Mouse (Mus musculus) granulocyte monocyte progenitor cell, adult 5-6 weeks (primary cell): ENCODE results near the gene Plekhm2. TPM values are rescaled to one million over a fixed set of nuclear protein-coding genes. Genes with fewer than 3 reads are reported as not detected.

Experiments
- ATAC-seq: replicated peaks from 2 replicates; pipeline ENCODE4 v1.8.0; 2016; ENCODE audit warnings: mild to moderate bottlenecking, moderate TSS enrichment, inconsistent platforms; ENCODE audit not compliant: poor library complexity, severe bottlenecking
- total RNA-seq, 2 experiments: library from RNA; stranded (forward) in 1 of 2; stranded (reverse) in 1 of 2; fragments of 200-712, 200-1000 nt in 1 of 2; fragments of >200 nt in 1 of 2; fragmentation: Nextera tagmentation in 1 of 2; gene quantifications; 2 replicates each; pipeline ENCODE4 v1.2.3; 2014 to 2017

The Plekhm2 gene
- total RNA-seq, 2 experiments from 2014 or later, result 11.2 to 11.5 TPM

- peak; percentile 89 for ATAC-seq
Measured at GRCm38 (mm10) chr4:141664011-141664745, 521 bp downstream of the Plekhm2 start.

- peak; percentile 19 for ATAC-seq
Measured at GRCm38 (mm10) chr4:141663122-141663931, 1.4 kb downstream of the Plekhm2 start.

- ATAC-seq, result no peak
Measured at GRCm38 (mm10) chr4:141660884-141661283, 3.8 kb downstream of the Plekhm2 start.

GRCm38 (mm10) chr4:141659739-141660138 lies 5.0 kb downstream of the Plekhm2 start:
- ATAC-seq, result no peak

GRCm38 (mm10) chr4:141658846-141659484 lies 5.7 kb downstream of the Plekhm2 start:
- no peak for ATAC-seq

GRCm38 (mm10) chr4:141656932-141657331 lies 7.8 kb downstream of the Plekhm2 start:
- ATAC-seq, result no peak

GRCm38 (mm10) chr4:141655908-141656608 lies 8.6 kb downstream of the Plekhm2 start:
- ATAC-seq, result peak; percentile 86

- ATAC-seq, result no peak
Measured at GRCm38 (mm10) chr4:141654509-141654908, 10.2 kb downstream of the Plekhm2 start.

GRCm38 (mm10) chr4:141653813-141654212 lies 10.9 kb downstream of the Plekhm2 start:
- ATAC-seq, result no peak

GRCm38 (mm10) chr4:141653044-141653443 lies 11.7 kb downstream of the Plekhm2 start:
- ATAC-seq, result peak; percentile 52; the same call in 1 of the 2 replicates

GRCm38 (mm10) chr4:141651944-141652343 lies 12.8 kb downstream of the Plekhm2 start:
- no peak for ATAC-seq

GRCm38 (mm10) chr4:141651286-141651685 lies 13.4 kb downstream of the Plekhm2 start:
- ATAC-seq, result no peak

GRCm38 (mm10) chr4:141649244-141649643 lies 15.5 kb downstream of the Plekhm2 start:
- no peak for ATAC-seq

- no peak for ATAC-seq
Measured at GRCm38 (mm10) chr4:141648262-141648661, 16.4 kb downstream of the Plekhm2 start.

- ATAC-seq, result no peak
Measured at GRCm38 (mm10) chr4:141647187-141647586, 17.5 kb downstream of the Plekhm2 start.

- ATAC-seq, result peak; percentile 62
Measured at GRCm38 (mm10) chr4:141645988-141646387, 18.7 kb downstream of the Plekhm2 start.

GRCm38 (mm10) chr4:141643118-141643855 lies 21.4 kb downstream of the Plekhm2 start:
- no peak for ATAC-seq

- no peak for ATAC-seq
Measured at GRCm38 (mm10) chr4:141641961-141642811, 22.5 kb downstream of the Plekhm2 start.

- ATAC-seq, result no peak
Measured at GRCm38 (mm10) chr4:141641353-141641771, 23.3 kb downstream of the Plekhm2 start.
